Mouse (Mus musculus) liver, adult 2 months (tissue): ENCODE measurements around the gene Sgsm1. TPM values are rescaled to one million over a fixed set of nuclear protein-coding genes. Genes with fewer than 3 reads are reported as not detected.

Experiments
- DNase-seq: peaks from one replicate; pipeline ENCODE4 v3.0.0-alpha.2; 2011; ENCODE audit warnings: low read depth, low spot score; ENCODE audit errors: extremely low read depth
- H3K27ac ChIP-seq: fragments of 200-500 bp; replicated peaks from 2 replicates; pipeline ENCODE4 v1.5.1; 2012; ENCODE audit warnings: low read depth, mild to moderate bottlenecking, control low read depth, inconsistent platforms, low read length; ENCODE audit not compliant: insufficient read depth
- H3K27me3 ChIP-seq: fragments of 200-500 bp; 2 replicates; pipeline ENCODE4 v1.6.1; 2012; ENCODE audit warnings: mild to moderate bottlenecking, moderate library complexity, low read length, inconsistent platforms; ENCODE audit not compliant: control insufficient read depth, insufficient read depth
- H3K36me3 ChIP-seq: fragments of 200-500 bp; 2 replicates; pipeline ENCODE4 v1.6.1; 2012; ENCODE audit warnings: low read length, inconsistent platforms; ENCODE audit not compliant: control insufficient read depth, insufficient read depth
- H3K4me1 ChIP-seq: fragments of 200-500 bp; 2 replicates; pipeline ENCODE4 v1.6.1; 2011; ENCODE audit warnings: low read length; ENCODE audit not compliant: control insufficient read depth, insufficient read depth
- H3K4me3 ChIP-seq: fragments of 200-500 bp; 2 replicates; pipeline ENCODE4 v1.5.1; 2011; ENCODE audit warnings: low read depth, mild to moderate bottlenecking, control low read depth, low read length, moderate library complexity; ENCODE audit not compliant: insufficient read depth
- H3K79me2 ChIP-seq: fragments of 200-500 bp; 2 replicates; pipeline ENCODE4 v1.6.1; 2012; ENCODE audit warnings: inconsistent platforms, mild to moderate bottlenecking, low read length, moderate library complexity; ENCODE audit not compliant: control insufficient read depth, insufficient read depth
- H3K9ac ChIP-seq: fragments of 200-500 bp; 2 replicates; pipeline ENCODE4 v1.6.1; 2012; ENCODE audit warnings: low read depth, mild to moderate bottlenecking, control low read depth, inconsistent platforms, low read length
- CTCF ChIP-seq: fragments of 200-500 bp; IDR thresholded peaks from 2 replicates; pipeline ENCODE4 v1.5.1; 2011; ENCODE audit warnings: low read depth, low read length, control low read depth
- POLR2A ChIP-seq: fragments of 200-500 bp; IDR thresholded peaks from 2 replicates; pipeline ENCODE4 v1.6.1; 2011; ENCODE audit warnings: low read length, control low read depth; ENCODE audit not compliant: insufficient read depth; ENCODE audit errors: extremely low read depth
- WGBS: fragments of 180-500 bp; shearing (Covaris S2); methylation state at CpG from one replicate; pipeline ENCODE4 v1.1.7; 2018; 5-methylcytosine and 5-hydroxymethylcytosine counted together
- polyA plus RNA-seq: library from polyadenylated mRNA; depleted of rRNA; stranded (reverse); fragments of >200 nt; gene quantifications from 2 replicates; pipeline ENCODE4 v1.2.3, GENCODE M21; 2012
- total RNA-seq: library from RNA; depleted of rRNA; stranded (reverse); fragments of >200 nt; gene quantifications from 2 replicates; pipeline ENCODE4 v1.2.3, GENCODE M21; 2014

Sgsm1 gene
- total and polyA plus RNA-seq, 2 experiments, result 1.5 to 5.1 TPM

DNA sequence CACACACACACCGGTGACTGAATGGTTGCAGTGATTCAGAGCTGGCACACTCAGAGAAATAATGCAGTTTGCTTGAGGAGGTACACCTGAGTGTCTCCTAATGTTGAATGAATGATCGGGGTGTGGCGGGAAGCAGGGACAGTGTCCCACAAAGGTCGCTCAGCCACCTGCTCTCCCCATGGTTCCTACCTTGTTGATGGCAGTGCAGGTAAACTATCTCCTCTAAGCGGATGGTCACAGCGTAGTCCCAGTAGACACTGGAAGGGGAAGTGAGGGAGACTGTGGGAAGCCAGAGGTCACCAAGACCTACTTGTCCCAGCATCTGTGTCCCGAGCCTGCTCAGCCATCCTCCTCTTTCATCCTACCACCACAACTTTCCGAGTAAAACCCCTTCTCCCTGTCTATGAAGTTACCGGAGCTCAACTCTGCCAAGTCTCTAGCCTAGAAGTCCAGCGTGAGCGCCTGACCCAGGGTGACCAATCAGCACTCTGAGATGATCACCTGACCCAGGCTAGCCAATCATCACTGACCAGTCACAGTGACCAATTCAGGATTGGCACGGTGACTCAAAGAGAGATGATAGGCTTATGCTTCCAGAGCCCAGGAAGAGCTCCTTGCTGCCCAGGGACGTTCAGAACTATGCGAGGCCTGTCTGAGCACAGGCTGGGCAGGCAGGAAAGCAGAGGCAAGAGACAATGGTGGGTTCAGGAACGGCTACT lies 30.3 kb downstream of the Sgsm1 start:
- DNase-seq, result peak; percentile 77
- Histone ChIP-seq H3K27ac (no peak overlapping the region), H3K4me3 (peak overlapping the region; percentile 51), H3K4me1 (no peaks in the 10 kb centered on the region), H3K79me2 (no peaks in the 10 kb centered on the region), H3K9ac (peak overlapping the region; percentile 52), H3K27me3 (no peaks in the 10 kb centered on the region), H3K36me3 (no peaks in the 10 kb centered on the region)
- 18% methylated on average over 15 of the region's 15 CpGs for WGBS
- TF ChIP-seq CTCF, result no peak
- 0 out of 2 replicates have a peak, but pooled peaks have one; percentile 5 for TF ChIP-seq POLR2A

- Histone ChIP-seq H3K9ac (no peak overlapping the region), H3K27me3 (no peaks in the 10 kb centered on the region), H3K27ac (no peak overlapping the region), H3K36me3 (no peaks in the 10 kb centered on the region), H3K4me3 (no peak overlapping the region), H3K79me2 (no peaks in the 10 kb centered on the region), H3K4me1 (no peaks in the 10 kb centered on the region)
- TF ChIP-seq POLR2A (no peak), CTCF (no peak)
- WGBS, result 75% methylated on average over 10 of the region's 10 CpGs
- no peak for DNase-seq
These were observed 34.7 kb downstream of the Sgsm1 start for GRCm38 (mm10) chr5:113275839-113276238.

- H3K27ac ChIP-seq, result no peak overlapping the region
- 80% methylated on average over 11 of the region's 11 CpGs for WGBS
These were observed 39.3 kb downstream of the Sgsm1 start for GRCm38 (mm10) chr5:113271207-113271811.

DNA sequence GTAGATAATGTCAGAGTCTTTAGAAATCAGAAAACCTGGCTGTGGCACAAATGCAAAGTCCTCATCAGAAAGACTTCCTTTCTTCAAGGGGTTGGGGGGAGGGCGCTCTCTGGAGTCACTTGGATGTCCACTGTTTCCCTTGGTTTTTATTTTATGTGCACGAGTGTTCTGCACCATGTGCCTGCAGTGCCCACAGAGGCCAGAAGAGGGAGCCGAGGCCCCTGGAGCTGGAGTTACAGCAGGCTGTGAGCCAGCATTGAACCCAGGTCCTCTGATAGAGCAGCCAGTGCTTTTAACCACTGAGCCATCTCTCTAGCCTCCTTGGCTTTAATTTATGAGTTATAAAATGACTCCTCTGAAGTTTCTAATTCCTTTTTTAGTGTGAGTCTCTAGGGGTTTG lies 40.5 kb downstream of the Sgsm1 start:
- Histone ChIP-seq H3K9ac (no peak overlapping the region), H3K4me1 (no peaks in the 10 kb centered on the region), H3K79me2 (no peaks in the 10 kb centered on the region), H3K27me3 (no peaks in the 10 kb centered on the region), H3K4me3 (no peak overlapping the region), H3K36me3 (no peaks in the 10 kb centered on the region), H3K27ac (no peak overlapping the region)
- DNase-seq, result no peak
- WGBS, result 89% methylated on average over 3 of the region's 3 CpGs
- peak; percentile 34; the same call in 1 of the 2 replicates for TF ChIP-seq CTCF
- no peak for TF ChIP-seq POLR2A

More at GRCm38 (mm10) chr5:113271207-113271811, 39.3 kb downstream of the Sgsm1 start:
- peak; percentile 3 for DNase-seq
- Histone ChIP-seq H3K9ac (no peak overlapping the region), H3K27me3 (no peaks in the 10 kb centered on the region), H3K4me1 (no peaks in the 10 kb centered on the region), H3K79me2 (no peaks in the 10 kb centered on the region), H3K4me3 (no peak overlapping the region), H3K36me3 (no peaks in the 10 kb centered on the region)
- TF ChIP-seq CTCF (no peak), POLR2A (no peak)

GRCm38 (mm10) chr5:113268246-113268645 lies 42.3 kb downstream of the Sgsm1 start:
- DNase-seq, result no peak
- no peak overlapping the region for H3K4me3 ChIP-seq
- no peak for TF ChIP-seq CTCF
- TF ChIP-seq POLR2A, result no peak
- H3K4me1 ChIP-seq, result no peaks in the 10 kb centered on the region
- H3K36me3 ChIP-seq, result no peaks in the 10 kb centered on the region
- no peak overlapping the region for H3K27ac ChIP-seq
- no peak overlapping the region for H3K9ac ChIP-seq
- no peaks in the 10 kb centered on the region for H3K79me2 ChIP-seq
- no peaks in the 10 kb centered on the region for H3K27me3 ChIP-seq

DNA sequence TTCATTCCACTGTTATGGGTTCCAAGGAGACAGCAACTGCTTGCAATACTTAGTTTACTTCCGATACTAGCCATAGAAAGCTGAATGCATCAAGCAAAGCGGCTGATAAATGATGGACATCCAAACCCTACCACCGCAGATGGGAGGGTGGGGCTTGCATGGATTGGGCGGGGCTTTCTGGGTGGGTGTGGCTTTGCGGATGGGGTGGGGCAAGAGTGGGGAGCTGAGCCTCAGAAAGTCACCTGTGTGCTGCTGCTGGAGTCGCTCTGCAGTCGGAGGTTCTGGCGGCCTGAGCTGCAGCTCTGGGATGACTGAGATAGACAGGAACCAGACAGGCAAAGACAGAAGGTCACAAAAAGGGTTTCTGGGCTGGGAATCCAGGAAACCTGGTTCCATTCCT lies 44.9 kb downstream of the Sgsm1 start:
- 92% methylated on average over 8 of the region's 8 CpGs for WGBS
- Histone ChIP-seq H3K4me1 (no peaks in the 10 kb centered on the region), H3K4me3 (no peak overlapping the region), H3K27me3 (no peaks in the 10 kb centered on the region), H3K79me2 (no peaks in the 10 kb centered on the region), H3K36me3 (no peaks in the 10 kb centered on the region), H3K9ac (no peak overlapping the region), H3K27ac (no peak overlapping the region)
- TF ChIP-seq POLR2A, result no peak
- no peak for TF ChIP-seq CTCF
- DNase-seq, result no peak
